Mouse (Mus musculus): Measurements from ENCODE around the gene Sdc3. TPM values are rescaled to one million over a fixed set of nuclear protein-coding genes. Genes with fewer than 3 reads are reported as not detected.

The Sdc3 gene
- polyA plus RNA-seq, 1 experiment from 2014 or later: 20.3 TPM

DNA sequence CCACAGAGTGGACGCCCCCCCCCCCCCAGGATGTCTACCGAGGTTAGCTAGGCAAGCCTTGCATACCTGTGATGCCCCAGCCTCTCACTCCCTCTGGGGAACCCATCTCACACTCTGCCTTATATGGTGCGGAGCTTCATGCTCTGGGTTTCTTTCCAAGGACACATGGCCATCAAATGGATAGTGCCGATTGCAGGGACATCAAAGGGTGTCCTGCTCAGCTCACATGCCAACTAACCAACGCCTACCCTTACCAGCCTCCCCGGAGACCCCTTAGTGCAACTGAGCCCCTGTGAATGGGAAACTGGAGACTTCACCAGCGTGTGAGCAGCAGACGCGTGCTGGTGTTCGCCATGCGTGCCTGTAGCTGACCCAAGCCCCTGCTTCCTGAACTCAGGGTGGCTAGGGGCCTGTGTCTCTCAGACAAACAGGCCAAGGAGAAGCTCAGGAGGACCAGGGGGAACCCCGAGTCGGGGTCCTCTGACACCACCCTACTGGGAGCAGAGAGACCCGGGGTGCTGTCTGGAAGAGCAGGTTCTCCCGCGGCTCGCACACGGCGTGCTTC is 444 bp upstream of the Sdc3 start:
- Histone ChIP-seq H3K4me1 (ENCODE audit: insufficient read depth) (peaks cover 5% of the 10 kb centered on the region), H3K4me2 (peak overlapping the region; percentile 97), H3K36me3 (ENCODE audit: insufficient read depth) (no peaks in the 10 kb centered on the region), H3K9me3 (ENCODE audit: low read depth, low read length) (no peaks in the 10 kb centered on the region), H3K27me3 (ENCODE audit: insufficient read depth, low read length) (peaks cover 6% of the 10 kb centered on the region; the same call in 1 of the 2 replicates), H3K9ac (peak overlapping the region; percentile 92), H3K27ac (ENCODE audit: low read depth) (no peak overlapping the region; the same call in 1 of the 2 replicates), H3K4me3 (ENCODE audit: low read depth, low read length) (peak overlapping the region; percentile 85)
- DNase-seq (peak; percentile 42), ATAC-seq (ENCODE audit: insufficient read depth) (peak; percentile 35; the same call in 1 of the 2 replicates)
- 4% methylated on average over 19 of the region's 19 CpGs for WGBS
- TF ChIP-seq CTCF (IDR thresholded peaks at IDR 0.05; ENCODE audit: low read depth): no peak

DNA sequence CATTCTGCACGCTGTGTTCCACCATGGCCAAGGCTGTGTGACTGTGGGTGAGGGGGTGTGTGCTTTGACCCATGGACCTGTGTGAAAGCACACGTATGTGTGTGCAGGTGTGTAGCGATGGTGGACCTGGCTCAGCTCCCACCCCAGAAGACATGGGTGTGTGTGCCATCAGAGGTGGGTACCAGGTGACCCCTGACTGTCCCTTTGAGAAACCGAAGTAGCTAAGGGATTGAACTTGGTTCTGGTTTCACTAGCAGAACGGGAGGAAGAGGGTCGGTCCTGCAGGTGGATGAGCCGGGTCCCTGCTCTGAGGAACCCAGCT is 804 bp downstream of the Sdc3 start:
- Histone ChIP-seq H3K9ac (peak overlapping the region; percentile 92), H3K27me3 (ENCODE audit: insufficient read depth, low read length) (peaks cover 6% of the 10 kb centered on the region; the same call in 1 of the 2 replicates), H3K4me3 (ENCODE audit: low read depth, low read length) (peak overlapping the region; percentile 85), H3K27ac (ENCODE audit: low read depth) (no peak overlapping the region), H3K4me2 (peak overlapping the region; percentile 97), H3K36me3 (ENCODE audit: insufficient read depth) (no peaks in the 10 kb centered on the region), H3K9me3 (ENCODE audit: low read depth, low read length) (no peaks in the 10 kb centered on the region), H3K4me1 (ENCODE audit: insufficient read depth) (peaks cover 16% of the 10 kb centered on the region)
- 34% methylated on average over 7 of the region's 7 CpGs for WGBS
- DNase-seq: no peak
- ATAC-seq (ENCODE audit: insufficient read depth): peak; percentile 25; the same call in 1 of the 2 replicates
- no peak for TF ChIP-seq CTCF (IDR thresholded peaks at IDR 0.05; ENCODE audit: low read depth)

GRCm38 (mm10) chr4:130794771-130795170 is 2.4 kb downstream of the Sdc3 start:
- H3K4me1 ChIP-seq (ENCODE audit: insufficient read depth): peaks cover 24% of the 10 kb centered on the region
- WGBS: 43% methylated on average over 4 of the region's 4 CpGs
- ATAC-seq (ENCODE audit: insufficient read depth): no peak
- H3K27ac ChIP-seq (ENCODE audit: low read depth): no peak overlapping the region
- no peaks in the 10 kb centered on the region for H3K9me3 ChIP-seq (ENCODE audit: low read depth, low read length)
- no peak for DNase-seq
- H3K36me3 ChIP-seq (ENCODE audit: insufficient read depth): no peaks in the 10 kb centered on the region
- no peak overlapping the region for H3K4me2 ChIP-seq
- H3K4me3 ChIP-seq (ENCODE audit: low read depth, low read length): no peak overlapping the region
- H3K9ac ChIP-seq: no peak overlapping the region
- TF ChIP-seq CTCF (IDR thresholded peaks at IDR 0.05; ENCODE audit: low read depth): no peak
- H3K27me3 ChIP-seq (ENCODE audit: insufficient read depth, low read length): peaks cover 6% of the 10 kb centered on the region; the same call in 1 of the 2 replicates

GRCm38 (mm10) chr4:130795970-130796369 is 3.6 kb downstream of the Sdc3 start:
- no peak for DNase-seq
- H3K27ac ChIP-seq (ENCODE audit: low read depth): no peak overlapping the region
- H3K4me3 ChIP-seq (ENCODE audit: low read depth, low read length): no peak overlapping the region
- peaks cover 25% of the 10 kb centered on the region for H3K4me1 ChIP-seq (ENCODE audit: insufficient read depth)
- TF ChIP-seq CTCF (IDR thresholded peaks at IDR 0.05; ENCODE audit: low read depth): no peak
- H3K4me2 ChIP-seq: no peak overlapping the region
- 90% methylated on average over 6 of the region's 6 CpGs for WGBS
- peaks cover 6% of the 10 kb centered on the region; the same call in 1 of the 2 replicates for H3K27me3 ChIP-seq (ENCODE audit: insufficient read depth, low read length)
- no peak for ATAC-seq (ENCODE audit: insufficient read depth)
- H3K36me3 ChIP-seq (ENCODE audit: insufficient read depth): no peaks in the 10 kb centered on the region
- H3K9ac ChIP-seq: no peak overlapping the region
- no peaks in the 10 kb centered on the region for H3K9me3 ChIP-seq (ENCODE audit: low read depth, low read length)

DNA sequence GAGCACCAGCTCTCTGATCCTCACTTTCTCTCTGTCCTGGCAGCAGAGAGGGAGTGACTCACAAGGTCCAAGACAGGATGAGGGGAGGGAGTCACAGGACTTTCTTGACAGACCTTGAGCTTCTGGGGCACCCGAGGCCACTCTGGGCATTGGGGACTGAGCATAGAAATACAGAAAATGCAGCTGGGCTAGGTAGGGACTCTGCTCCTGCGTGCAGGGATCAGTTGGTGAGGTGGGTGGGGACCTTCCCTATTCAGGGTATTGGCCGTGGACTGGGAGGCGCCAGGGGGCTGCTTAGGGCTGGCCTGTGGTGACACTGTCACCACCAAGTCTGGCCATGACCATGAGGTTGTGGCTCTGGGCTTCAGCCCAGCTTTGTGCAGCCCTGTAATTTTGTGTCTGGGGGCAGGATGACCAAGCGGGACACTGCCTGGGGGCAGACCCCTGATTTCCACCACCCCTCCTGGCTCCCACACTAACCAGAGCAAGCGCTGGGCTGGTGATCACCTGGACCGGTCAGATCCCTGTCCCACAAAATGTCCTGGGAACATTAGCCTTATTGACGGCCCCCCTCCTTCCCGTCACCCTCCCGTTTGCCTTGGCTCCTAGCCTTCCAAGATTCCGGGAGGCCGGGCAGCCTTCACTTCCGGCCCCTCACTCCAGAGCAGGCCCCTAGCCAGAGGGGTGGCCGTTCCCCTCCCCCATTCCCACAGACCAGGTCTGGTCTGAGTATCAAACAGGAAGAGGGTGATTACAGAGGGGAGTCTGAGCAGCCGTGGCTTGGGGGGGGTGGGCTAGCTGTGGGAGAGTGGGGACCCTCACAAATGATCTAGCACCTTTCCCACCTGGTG is 5.1 kb downstream of the Sdc3 start:
- peak overlapping the region; percentile 73 for H3K27ac ChIP-seq (ENCODE audit: low read depth)
- no peaks in the 10 kb centered on the region for H3K9me3 ChIP-seq (ENCODE audit: low read depth, low read length)
- 22% methylated on average over 15 of the region's 15 CpGs for WGBS
- no peak overlapping the region for H3K4me3 ChIP-seq (ENCODE audit: low read depth, low read length)
- ATAC-seq (ENCODE audit: insufficient read depth) (peak; percentile 70; the same call in 1 of the 2 replicates), DNase-seq (peak; percentile 81)
- H3K36me3 ChIP-seq (ENCODE audit: insufficient read depth): no peaks in the 10 kb centered on the region
- no peak for TF ChIP-seq CTCF (IDR thresholded peaks at IDR 0.05; ENCODE audit: low read depth)
- peaks cover 29% of the 10 kb centered on the region for H3K4me1 ChIP-seq (ENCODE audit: insufficient read depth)
- H3K4me2 ChIP-seq: peak overlapping the region; percentile 44
- peak overlapping the region; percentile 34; the same call in 1 of the 2 replicates for H3K9ac ChIP-seq
- H3K27me3 ChIP-seq (ENCODE audit: insufficient read depth, low read length): no peaks in the 10 kb centered on the region

- H3K9me3 ChIP-seq (ENCODE audit: low read depth, low read length): no peaks in the 10 kb centered on the region
- ATAC-seq (ENCODE audit: insufficient read depth) (no peak), DNase-seq (peak; percentile 65)
- no peak for TF ChIP-seq CTCF (IDR thresholded peaks at IDR 0.05; ENCODE audit: low read depth)
- H3K4me3 ChIP-seq (ENCODE audit: low read depth, low read length): no peak overlapping the region
- H3K36me3 ChIP-seq (ENCODE audit: insufficient read depth): no peaks in the 10 kb centered on the region
- peak overlapping the region; percentile 73; the same call in 1 of the 2 replicates for H3K27ac ChIP-seq (ENCODE audit: low read depth)
- H3K4me1 ChIP-seq (ENCODE audit: insufficient read depth): peaks cover 29% of the 10 kb centered on the region
- no peaks in the 10 kb centered on the region for H3K27me3 ChIP-seq (ENCODE audit: insufficient read depth, low read length)
- no peak overlapping the region for H3K9ac ChIP-seq
- WGBS: 47% methylated on average over 1 of the region's 1 CpGs
- H3K4me2 ChIP-seq: no peak overlapping the region
These were observed 6.1 kb downstream of the Sdc3 start for GRCm38 (mm10) chr4:130798416-130798815.

- peaks cover 26% of the 10 kb centered on the region for H3K4me1 ChIP-seq (ENCODE audit: insufficient read depth)
These were observed 6.8 kb downstream of the Sdc3 start for GRCm38 (mm10) chr4:130799118-130799517.

More at GRCm38 (mm10) chr4:130799118-130799517, 6.8 kb downstream of the Sdc3 start:
- 23% methylated on average over 4 of the region's 4 CpGs for whole genome bisulfite sequencing
- TF ChIP-seq CTCF (IDR thresholded peaks at IDR 0.05; ENCODE audit: low read depth): no peak
- Histone ChIP-seq H3K27ac (ENCODE audit: low read depth) (no peak overlapping the region), H3K9me3 (ENCODE audit: low read depth, low read length) (no peaks in the 10 kb centered on the region), H3K4me2 (no peak overlapping the region), H3K27me3 (ENCODE audit: insufficient read depth, low read length) (no peaks in the 10 kb centered on the region), H3K9ac (no peak overlapping the region), H3K36me3 (ENCODE audit: insufficient read depth) (no peaks in the 10 kb centered on the region), H3K4me3 (ENCODE audit: low read depth, low read length) (no peak overlapping the region)
- ATAC-seq (ENCODE audit: insufficient read depth): peak; percentile 32; the same call in 1 of the 2 replicates
- peak; percentile 87 for DNase-seq
